In genomic region chr4:115555513-115555912, GRCm38 (mm10) we compare ENCODE assay signal across 33 mouse cellular contexts. TPM values are rescaled to one million over a fixed set of nuclear protein-coding genes. Genes with fewer than 3 reads are reported as not detected.
A peak's percentile ranks its signal among the peaks of the same experiment; 100 is the strongest.
DNase-seq lines count a peak whose midpoint lies in the region; ATAC-seq and TF ChIP-seq lines count a peak whose summit lies in the region.
"Had no signal": no experiment of that assay in that cellular context is flagged by ENCODE, and none has a peak within 500 bp of the region (broad histone marks: within the 10 kb centered on the region; RNA-seq: fewer than 3 reads in every experiment).

No protein-coding gene starts in this region.

- DNase-seq in kidney, adult 2 months: peak; percentile 81
- no peak for DNase-seq in kidney, postnatal 10 days
- peak; percentile 12 for DNase-seq in kidney, postnatal 0 days (ENCODE audit: low spot score)
- DNase-seq in liver, embryonic 11.5 days (ENCODE audit: low spot score): no peak
- DNase-seq: adrenal gland, adult 2 months; adrenal gland, postnatal 14 days; B cell, adult 2 months; cerebellum, adult 11-12 months; cerebellum, adult 8-10 months; cerebellum, postnatal 10 days; cerebellum, postnatal 36 days; embryo, embryonic 11 days; gastrocnemius, postnatal 10 days; gastrocnemius, postnatal 36 days; heart, adult 2 months; heart, postnatal 14 days; heart, postnatal 4 days had no signal

- H3K4me3 ChIP-seq in kidney, adult 2 months (ENCODE audit: insufficient read depth, low read depth, low read length): no peak overlapping the region
- no peak overlapping the region for H3K4me3 ChIP-seq in kidney, postnatal 0 days (replicated peaks; ENCODE audit: low read depth, low read length)
- no peak overlapping the region for H3K4me3 ChIP-seq in kidney, embryonic 16.5 days (ENCODE audit: low read length)
- no peak overlapping the region for H3K4me3 ChIP-seq in liver, embryonic 16.5 days (ENCODE audit: low read depth, low read length)
- no peak overlapping the region for H3K4me3 ChIP-seq in liver, embryonic 11.5 days (ENCODE audit: low read depth, low read length)
- no peak overlapping the region for H3K4me3 ChIP-seq in brown adipose tissue, adult 24 weeks (ENCODE audit: insufficient read depth, low read depth, low read length)
- H3K4me3 ChIP-seq: embryonic facial prominence, embryonic 10.5 days; embryonic facial prominence, embryonic 13.5 days; erythroblast, embryonic 14.5 days; forebrain, embryonic 12.5 days; forebrain, embryonic 15.5 days; heart, adult 2 months; heart, embryonic 10.5 days; heart, embryonic 13.5 days had no signal

- H3K27ac ChIP-seq in kidney, adult 2 months (ENCODE audit: insufficient read depth, low read depth, low read length): peak overlapping the region; percentile 88
- no peak overlapping the region for H3K27ac ChIP-seq in kidney, postnatal 0 days
- no peak overlapping the region for H3K27ac ChIP-seq in kidney, embryonic 16.5 days (ENCODE audit: low read length)
- no peak overlapping the region for H3K27ac ChIP-seq in liver, embryonic 16.5 days (ENCODE audit: low read length)
- no peak overlapping the region for H3K27ac ChIP-seq in liver, embryonic 11.5 days (ENCODE audit: low read depth, low read length)
- peak overlapping the region; percentile 98 for H3K27ac ChIP-seq in brown adipose tissue, adult 24 weeks (replicated peaks; ENCODE audit: low read depth, low read length)
- H3K27ac ChIP-seq: embryonic facial prominence, embryonic 10.5 days; embryonic facial prominence, embryonic 13.5 days; forebrain, embryonic 12.5 days; forebrain, embryonic 15.5 days; heart, adult 2 months; heart, embryonic 10.5 days; heart, embryonic 13.5 days; hindbrain, embryonic 14.5 days had no signal

- H3K27me3 ChIP-seq in kidney, adult 2 months (replicated peaks; ENCODE audit: control insufficient read depth, insufficient read depth, low read length): no peaks in the 10 kb centered on the region
- H3K27me3 ChIP-seq in kidney, postnatal 0 days (ENCODE audit: insufficient read depth, low read length): no peaks in the 10 kb centered on the region
- H3K27me3 ChIP-seq in kidney, embryonic 16.5 days (ENCODE audit: insufficient read depth, low read length): no peaks in the 10 kb centered on the region
- no peaks in the 10 kb centered on the region for H3K27me3 ChIP-seq in liver, embryonic 16.5 days (ENCODE audit: control insufficient read depth, insufficient read depth, low read depth, low read length)
- no peaks in the 10 kb centered on the region for H3K27me3 ChIP-seq in liver, embryonic 11.5 days (replicated peaks; ENCODE audit: control insufficient read depth, insufficient read depth, low read length)
- H3K27me3 ChIP-seq: embryonic facial prominence, embryonic 13.5 days; forebrain, embryonic 12.5 days; forebrain, embryonic 15.5 days; heart, embryonic 13.5 days; Patski had no signal

- H3K4me2 ChIP-seq in kidney, postnatal 0 days (ENCODE audit: low read length): no peak overlapping the region
- no peak overlapping the region for H3K4me2 ChIP-seq in kidney, embryonic 16.5 days (replicated peaks; ENCODE audit: low read depth, low read length)
- no peak overlapping the region for H3K4me2 ChIP-seq in liver, embryonic 16.5 days (ENCODE audit: low read depth, low read length)
- H3K4me2 ChIP-seq in liver, embryonic 11.5 days: no peak overlapping the region
- H3K4me2 ChIP-seq: embryonic facial prominence, embryonic 13.5 days; forebrain, embryonic 12.5 days; forebrain, embryonic 15.5 days; heart, embryonic 13.5 days; hindbrain, embryonic 14.5 days had no signal

- peak; percentile 63; the same call in 1 of the 2 replicates for ATAC-seq in kidney, postnatal 0 days (replicated peaks; ENCODE audit: low FRiP score, low read depth)
- no peak for ATAC-seq in kidney, embryonic 16.5 days (ENCODE audit: low FRiP score, low TSS enrichment)
- ATAC-seq in liver, embryonic 16.5 days (ENCODE audit: low read depth): peak; percentile 32; the same call in 1 of the 2 replicates
- ATAC-seq in liver, embryonic 11.5 days (replicated peaks; ENCODE audit: low FRiP score): no peak
- ATAC-seq: forebrain, embryonic 15.5 days; Patski had no signal

- 44% methylated on average over 2 of the region's 2 CpGs for WGBS in kidney, adult 2 months
- 58% methylated on average over 2 of the region's 2 CpGs for WGBS in kidney, postnatal 0 days
- WGBS in kidney, embryonic 16.5 days: 57% methylated on average over 2 of the region's 2 CpGs
- WGBS in liver, embryonic 16.5 days (ENCODE audit: insufficient replicate concordance): 35% methylated on average over 2 of the region's 2 CpGs
- WGBS in liver, embryonic 11.5 days: 72% methylated on average over 2 of the region's 2 CpGs

- peaks cover 14% of the 10 kb centered on the region; the same call in 1 of the 2 replicates for H3K4me1 ChIP-seq in kidney, adult 2 months (ENCODE audit: control insufficient read depth, insufficient read depth, low read length)
- H3K4me1 ChIP-seq in kidney, postnatal 0 days (replicated peaks; ENCODE audit: insufficient read depth, low read length): no peaks in the 10 kb centered on the region
- no peaks in the 10 kb centered on the region for H3K4me1 ChIP-seq in kidney, embryonic 16.5 days (ENCODE audit: insufficient read depth, low read length)
- no peaks in the 10 kb centered on the region for H3K4me1 ChIP-seq in liver, embryonic 16.5 days (ENCODE audit: control insufficient read depth, low read depth, low read length)
- H3K4me1 ChIP-seq in liver, embryonic 11.5 days (replicated peaks; ENCODE audit: control insufficient read depth, insufficient read depth, low read length): no peaks in the 10 kb centered on the region
- H3K4me1 ChIP-seq in brown adipose tissue, adult 24 weeks (ENCODE audit: control insufficient read depth, insufficient read depth, insufficient read length, low read length): peaks cover 3% of the 10 kb centered on the region
- H3K4me1 ChIP-seq: embryonic facial prominence, embryonic 10.5 days; embryonic facial prominence, embryonic 13.5 days; forebrain, embryonic 12.5 days; forebrain, embryonic 15.5 days; heart, embryonic 10.5 days; heart, embryonic 13.5 days had no signal

- no peaks in the 10 kb centered on the region for H3K9me3 ChIP-seq in kidney, postnatal 0 days (replicated peaks; ENCODE audit: low read length)
- H3K9me3 ChIP-seq in kidney, embryonic 16.5 days (ENCODE audit: low read length): no peaks in the 10 kb centered on the region
- no peaks in the 10 kb centered on the region for H3K9me3 ChIP-seq in liver, embryonic 16.5 days (replicated peaks; ENCODE audit: control insufficient read depth, low read length)
- no peaks in the 10 kb centered on the region for H3K9me3 ChIP-seq in liver, embryonic 11.5 days (ENCODE audit: control insufficient read depth, low read length)
- H3K9me3 ChIP-seq: embryonic facial prominence, embryonic 10.5 days; embryonic facial prominence, embryonic 13.5 days; forebrain, embryonic 12.5 days; forebrain, embryonic 15.5 days; G1E; heart, embryonic 10.5 days; heart, embryonic 13.5 days had no signal

- H3K9ac ChIP-seq in kidney, postnatal 0 days (ENCODE audit: low read depth, low read length): no peak overlapping the region
- no peak overlapping the region for H3K9ac ChIP-seq in kidney, embryonic 16.5 days (replicated peaks; ENCODE audit: low read length)
- H3K9ac ChIP-seq in liver, embryonic 16.5 days (ENCODE audit: low read depth, low read length): no peak overlapping the region
- no peak overlapping the region for H3K9ac ChIP-seq in liver, embryonic 11.5 days (ENCODE audit: low read depth, low read length)
- H3K9ac ChIP-seq: embryonic facial prominence, embryonic 13.5 days; forebrain, embryonic 12.5 days; forebrain, embryonic 15.5 days; heart, embryonic 13.5 days; hindbrain, embryonic 14.5 days had no signal

- no peak for TF ChIP-seq CTCF in kidney, adult 2 months (conservative IDR thresholded peaks at IDR 0.05; ENCODE audit: insufficient read depth, insufficient read length, low read depth, low read length)
- TF ChIP-seq CTCF in kidney, postnatal 0 days (IDR thresholded peaks at IDR 0.05; ENCODE audit: low read depth): no peak

- no peak for TF ChIP-seq POLR2A in kidney, adult 2 months (IDR thresholded peaks at IDR 0.05; ENCODE audit: low read depth, low read length)

- no peaks in the 10 kb centered on the region for H3K36me3 ChIP-seq in kidney, adult 2 months (ENCODE audit: control insufficient read depth, insufficient read depth, low read length)
- no peaks in the 10 kb centered on the region for H3K36me3 ChIP-seq in kidney, postnatal 0 days (ENCODE audit: insufficient read depth, low read length)
- H3K36me3 ChIP-seq in kidney, embryonic 16.5 days (ENCODE audit: insufficient read depth, low read length): no peaks in the 10 kb centered on the region
- no peaks in the 10 kb centered on the region for H3K36me3 ChIP-seq in liver, embryonic 16.5 days (ENCODE audit: control insufficient read depth, insufficient read depth)
- no peaks in the 10 kb centered on the region for H3K36me3 ChIP-seq in liver, embryonic 11.5 days (ENCODE audit: control insufficient read depth, insufficient read depth, low read length)
- H3K36me3 ChIP-seq: embryonic facial prominence, embryonic 10.5 days; embryonic facial prominence, embryonic 13.5 days; forebrain, embryonic 12.5 days; forebrain, embryonic 15.5 days; G1E; heart, embryonic 10.5 days; heart, embryonic 13.5 days had no signal

RNA-seq across cellular contexts. Expression of gene Cyp4a31, which starts 7.9 kb away (rescaled TPM):
- polyA plus RNA-seq in kidney, adult 2 months (2012; rRNA removed): 234 and 244 TPM in 2 replicates
- 49.7 and 50.6 TPM in 2 replicates for polyA plus RNA-seq in kidney, postnatal 0 days (2015; fragmentation: Nextera tagmentation; extraction: Ambion mirVana)
- polyA plus RNA-seq in kidney, embryonic 16.5 days (2015; fragmentation: Nextera tagmentation; extraction: Ambion mirVana): 41.3 and 57.4 TPM in 2 replicates
- 0.83 and 1.7 TPM in 2 replicates for polyA plus RNA-seq in liver, embryonic 16.5 days (2015; fragmentation: Nextera tagmentation; extraction: Ambion mirVana)
- polyA plus RNA-seq in liver, embryonic 11.5 days (2014; fragmentation: Nextera tagmentation; extraction: Ambion mirVana): not detected in 2 replicates
- not detected in 2 replicates for polyA plus RNA-seq in brown adipose tissue, adult 24 weeks (2012; ENCODE audit: insufficient read depth, insufficient read length, missing spikeins)
- polyA plus RNA-seq: adrenal gland, adult 2 months; cortical plate, adult 2 months; embryonic facial prominence, embryonic 10.5 days; embryonic facial prominence, embryonic 13.5 days; erythroblast, embryonic 14.5 days; forebrain, embryonic 12.5 days; forebrain, embryonic 15.5 days; G1E; heart, adult 2 months; heart, embryonic 10.5 days; heart, embryonic 13.5 days; heart, embryonic 16.5 days; hindbrain, embryonic 11.5 days; hindbrain, embryonic 14.5 days; Patski had no signal

RNA-seq across cellular contexts. Expression of gene Cyp4a10, which starts 37.4 kb away (rescaled TPM):
- polyA plus RNA-seq in kidney, adult 2 months (2012; rRNA removed): 368 and 393 TPM in 2 replicates
- 34.7 and 35.5 TPM in 2 replicates for polyA plus RNA-seq in kidney, postnatal 0 days (2015; fragmentation: Nextera tagmentation; extraction: Ambion mirVana)
- 3.0 and 3.1 TPM in 2 replicates for polyA plus RNA-seq in kidney, embryonic 16.5 days (2015; fragmentation: Nextera tagmentation; extraction: Ambion mirVana)
- polyA plus RNA-seq in liver, embryonic 16.5 days (2015; fragmentation: Nextera tagmentation; extraction: Ambion mirVana): 0.08 and 0.31 TPM in 2 replicates
- polyA plus RNA-seq in liver, embryonic 11.5 days (2014; fragmentation: Nextera tagmentation; extraction: Ambion mirVana): not detected in 2 replicates
- polyA plus RNA-seq in brown adipose tissue, adult 24 weeks (2012; ENCODE audit: insufficient read depth, insufficient read length, missing spikeins): not detected in 2 replicates
- polyA plus RNA-seq: cortical plate, adult 2 months; embryonic facial prominence, embryonic 10.5 days; embryonic facial prominence, embryonic 13.5 days; erythroblast, embryonic 14.5 days; forebrain, embryonic 12.5 days; forebrain, embryonic 15.5 days; G1E; heart, adult 2 months; heart, embryonic 10.5 days; heart, embryonic 13.5 days; heart, embryonic 16.5 days; hindbrain, embryonic 11.5 days; hindbrain, embryonic 14.5 days; Patski had no signal

RNA-seq across cellular contexts. Expression of gene Cyp4a32, which starts 45.3 kb away (rescaled TPM):
- polyA plus RNA-seq in kidney, adult 2 months (2012; rRNA removed): 0.60 and 0.91 TPM in 2 replicates
- 0.24 TPM in 1 of 2 replicates, not detected in the other for polyA plus RNA-seq in kidney, postnatal 0 days (2015; fragmentation: Nextera tagmentation; extraction: Ambion mirVana)
- not detected in 2 replicates for polyA plus RNA-seq in kidney, embryonic 16.5 days (2015; fragmentation: Nextera tagmentation; extraction: Ambion mirVana)
- not detected in 2 replicates for polyA plus RNA-seq in liver, embryonic 16.5 days (2015; fragmentation: Nextera tagmentation; extraction: Ambion mirVana)
- polyA plus RNA-seq in liver, embryonic 11.5 days (2014; fragmentation: Nextera tagmentation; extraction: Ambion mirVana): not detected in 2 replicates
- not detected in 2 replicates for polyA plus RNA-seq in brown adipose tissue, adult 24 weeks (2012; ENCODE audit: insufficient read depth, insufficient read length, missing spikeins)
- polyA plus RNA-seq: adrenal gland, adult 2 months; cortical plate, adult 2 months; embryonic facial prominence, embryonic 10.5 days; embryonic facial prominence, embryonic 13.5 days; erythroblast, embryonic 14.5 days; forebrain, embryonic 12.5 days; forebrain, embryonic 15.5 days; G1E; heart, adult 2 months; heart, embryonic 10.5 days; heart, embryonic 13.5 days; heart, embryonic 16.5 days; hindbrain, embryonic 11.5 days; hindbrain, embryonic 14.5 days; Patski had no signal

RNA-seq across cellular contexts. Expression of gene Cyp4a14, which starts 59.6 kb away (rescaled TPM):
- 258 and 331 TPM in 2 replicates for polyA plus RNA-seq in kidney, adult 2 months (2012; rRNA removed)
- 2.3 and 2.5 TPM in 2 replicates for polyA plus RNA-seq in kidney, postnatal 0 days (2015; fragmentation: Nextera tagmentation; extraction: Ambion mirVana)
- polyA plus RNA-seq in kidney, embryonic 16.5 days (2015; fragmentation: Nextera tagmentation; extraction: Ambion mirVana): 0.40 and 0.47 TPM in 2 replicates
- polyA plus RNA-seq in liver, embryonic 16.5 days (2015; fragmentation: Nextera tagmentation; extraction: Ambion mirVana): 0.09 and 0.11 TPM in 2 replicates
- not detected in 2 replicates for polyA plus RNA-seq in liver, embryonic 11.5 days (2014; fragmentation: Nextera tagmentation; extraction: Ambion mirVana)
- polyA plus RNA-seq in brown adipose tissue, adult 24 weeks (2012; ENCODE audit: insufficient read depth, insufficient read length, missing spikeins): not detected in 2 replicates
- polyA plus RNA-seq: cortical plate, adult 2 months; embryonic facial prominence, embryonic 10.5 days; embryonic facial prominence, embryonic 13.5 days; erythroblast, embryonic 14.5 days; forebrain, embryonic 12.5 days; forebrain, embryonic 15.5 days; G1E; heart, adult 2 months; heart, embryonic 10.5 days; heart, embryonic 13.5 days; heart, embryonic 16.5 days; hindbrain, embryonic 11.5 days; hindbrain, embryonic 14.5 days; Patski had no signal

Comparison
In these comparisons a context has a peak if more than half of its experiments do, and no peak if none do; other contexts are left out.
1. DNase-seq: peak in kidney, adult 2 months (single experiment) and kidney, postnatal 0 days (single experiment); none in kidney, postnatal 10 days (single experiment) and liver, embryonic 11.5 days (single experiment).
2. H3K27ac ChIP-seq: peak in kidney, adult 2 months (single experiment) and brown adipose tissue, adult 24 weeks (single experiment); none in kidney, postnatal 0 days (single experiment), kidney, embryonic 16.5 days (single experiment), liver, embryonic 16.5 days (single experiment) and liver, embryonic 11.5 days (single experiment).
3. ATAC-seq: peak in kidney, postnatal 0 days (single experiment) and liver, embryonic 16.5 days (single experiment); none in kidney, embryonic 16.5 days (single experiment) and liver, embryonic 11.5 days (single experiment).
4. RNA of gene Cyp4a10, which starts 37.4 kb away (polyA plus RNA-seq): 368 to 393 TPM in kidney, adult 2 months; 34.7 to 35.5 TPM in kidney, postnatal 0 days, 3.0 to 3.1 TPM in kidney, embryonic 16.5 days, 0.08 to 0.31 TPM in liver, embryonic 16.5 days, not detected in brown adipose tissue, adult 24 weeks and not detected in liver, embryonic 11.5 days; every median in the first group is over 10 times any median in the second.
5. RNA of gene Cyp4a31, which starts 7.9 kb away (polyA plus RNA-seq): 234 to 244 TPM in kidney, adult 2 months, 49.7 to 50.6 TPM in kidney, postnatal 0 days and 41.3 to 57.4 TPM in kidney, embryonic 16.5 days; 0.83 to 1.7 TPM in liver, embryonic 16.5 days, not detected in brown adipose tissue, adult 24 weeks and not detected in liver, embryonic 11.5 days; every median in the first group is over 10 times any median in the second.